Mouse (Mus musculus) testis, adult 2 months (tissue): ENCODE measurements around the gene Fam213a. TPM values are rescaled to one million over a fixed set of nuclear protein-coding genes. Genes with fewer than 3 reads are reported as not detected.

ENCODE experiments used
- H3K27ac ChIP-seq: fragments of 200-500 bp; 2 replicates; pipeline ENCODE4 v1.5.1; 2012; ENCODE audit warnings: low read depth, low read length; ENCODE audit not compliant: control insufficient read depth, insufficient read depth
- H3K27me3 ChIP-seq: fragments of 200-500 bp; 2 replicates; pipeline ENCODE4 v1.6.1; 2012; ENCODE audit warnings: mild to moderate bottlenecking, low read length, moderate library complexity; ENCODE audit not compliant: control insufficient read depth, insufficient read depth
- H3K36me3 ChIP-seq: fragments of 200-500 bp; 2 replicates; pipeline ENCODE4 v1.6.1; 2012; ENCODE audit warnings: mild to moderate bottlenecking, low read length; ENCODE audit not compliant: control insufficient read depth, insufficient read depth
- H3K4me1 ChIP-seq: fragments of 200-500 bp; 2 replicates; pipeline ENCODE4 v1.6.1; 2012; ENCODE audit warnings: low read length; ENCODE audit not compliant: control insufficient read depth, insufficient read depth
- H3K4me3 ChIP-seq: fragments of 200-500 bp; 2 replicates; pipeline ENCODE4 v1.5.1; 2012; ENCODE audit warnings: low read depth, mild to moderate bottlenecking, low read length, moderate library complexity, mixed read lengths; ENCODE audit not compliant: control insufficient read depth
- CTCF ChIP-seq: fragments of 200-500 bp; IDR thresholded peaks from 2 replicates; pipeline ENCODE4 v1.5.1; 2012; ENCODE audit warnings: low read depth, mild to moderate bottlenecking, inconsistent platforms, low read length, moderate library complexity; ENCODE audit not compliant: control insufficient read depth, insufficient read depth, insufficient replicate concordance
- POLR2A ChIP-seq: fragments of 200-500 bp; IDR thresholded peaks from 2 replicates; pipeline ENCODE4 v1.6.1; 2012; ENCODE audit warnings: low read depth, mild to moderate bottlenecking, inconsistent platforms, low read length, moderate library complexity; ENCODE audit not compliant: control insufficient read depth
- polyA plus RNA-seq: library from polyadenylated mRNA; depleted of rRNA; stranded (reverse); fragments of >200 nt; gene quantifications from 2 replicates; pipeline ENCODE4 v1.2.3, GENCODE M21; 2012

Fam213a gene
- polyA plus RNA-seq, 1 experiment = 45.1 TPM

DNA sequence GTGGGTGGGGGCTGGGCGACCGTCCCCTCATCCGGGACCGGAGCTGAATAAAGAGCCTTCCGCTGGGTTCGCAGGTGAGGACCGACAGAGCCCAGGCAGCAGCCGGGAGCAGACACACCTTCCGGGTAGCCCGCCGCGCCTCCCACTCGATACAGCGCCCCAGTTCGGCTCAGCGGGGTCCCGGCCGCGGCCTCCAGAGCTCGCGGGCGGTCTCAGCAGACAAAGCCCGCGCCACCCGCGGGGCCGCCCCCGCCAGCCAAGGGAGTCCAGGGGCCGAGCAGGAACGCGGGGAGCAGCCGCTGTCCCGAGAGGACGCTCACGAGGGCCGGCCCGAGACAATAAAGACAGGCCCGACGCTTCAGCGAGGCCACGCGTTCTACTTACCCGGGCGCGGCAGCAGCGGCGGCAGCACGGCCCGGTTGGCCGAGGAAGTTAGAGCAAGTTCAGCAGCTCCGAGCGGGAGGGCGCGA, 47.2 kb downstream of the Fam213a start, which contains the start of gene Tspan14:
Tspan14 (minus strand) TSS at position 416 of the 470 bp plus-strand sequence.
- H3K4me1 ChIP-seq = peaks cover 11% of the 10 kb centered on the region
- H3K4me3 ChIP-seq = peak within 1 kb of the TSS; percentile 84
- H3K27ac ChIP-seq = peak within 1 kb of the TSS; percentile 65
- no peaks in the 10 kb centered on the region for H3K36me3 ChIP-seq
- H3K27me3 ChIP-seq = no peaks in the 10 kb centered on the region
- TF ChIP-seq POLR2A (peak; percentile 37; the same call in 1 of the 2 replicates), CTCF (no peak)

DNA sequence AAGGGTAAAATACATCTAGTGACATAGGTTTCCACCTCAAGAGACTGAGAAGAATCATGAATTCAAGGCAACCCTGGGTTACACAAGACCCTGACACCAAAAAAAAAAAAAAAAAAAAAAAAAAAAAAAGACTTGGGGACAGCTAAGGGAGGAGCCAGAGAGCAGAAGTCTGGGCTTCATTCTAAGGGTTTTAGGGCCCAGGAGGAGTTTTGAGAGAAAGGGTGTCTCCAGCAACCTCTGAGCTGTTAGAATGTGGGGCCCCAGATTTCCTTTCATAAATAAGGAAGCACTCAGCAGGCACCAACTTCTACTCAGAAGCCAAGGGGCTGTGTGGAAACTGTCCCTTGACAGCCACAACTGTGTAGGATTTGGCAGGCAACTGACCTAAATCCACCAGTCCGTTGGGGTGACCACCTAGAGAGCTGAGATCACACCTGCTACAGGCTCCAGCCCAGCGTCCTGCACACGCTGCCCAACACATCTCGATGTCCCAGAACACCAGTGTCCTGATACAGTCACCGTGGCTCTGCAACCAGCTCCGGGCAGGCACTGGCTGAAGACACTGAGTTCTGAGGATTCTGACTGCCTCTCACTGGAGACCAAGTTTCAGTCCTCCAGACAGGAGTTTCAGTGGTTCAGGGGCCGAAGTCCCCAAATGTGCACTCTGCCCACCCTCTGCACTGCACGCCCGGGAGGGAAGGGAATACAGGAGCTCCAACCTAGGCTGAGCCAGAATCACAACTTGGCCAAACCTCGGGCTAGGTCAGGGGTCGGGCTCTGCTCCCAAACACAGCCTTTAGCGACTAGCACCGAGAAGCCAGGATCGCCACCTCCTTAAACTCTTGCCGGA, 47.9 kb downstream of the Fam213a start:
- Histone ChIP-seq H3K27ac (0 out of 2 replicates have a peak overlapping the region, but pooled peaks have one; percentile 20), H3K4me3 (peak overlapping the region; percentile 81), H3K4me1 (peaks cover 11% of the 10 kb centered on the region), H3K36me3 (no peaks in the 10 kb centered on the region), H3K27me3 (no peaks in the 10 kb centered on the region)
- TF ChIP-seq CTCF (no peak), POLR2A (no peak)

GRCm38 (mm10) chr14:40964881-40965280, 48.7 kb downstream of the Fam213a start:
- H3K4me1 ChIP-seq = peaks cover 11% of the 10 kb centered on the region

DNA sequence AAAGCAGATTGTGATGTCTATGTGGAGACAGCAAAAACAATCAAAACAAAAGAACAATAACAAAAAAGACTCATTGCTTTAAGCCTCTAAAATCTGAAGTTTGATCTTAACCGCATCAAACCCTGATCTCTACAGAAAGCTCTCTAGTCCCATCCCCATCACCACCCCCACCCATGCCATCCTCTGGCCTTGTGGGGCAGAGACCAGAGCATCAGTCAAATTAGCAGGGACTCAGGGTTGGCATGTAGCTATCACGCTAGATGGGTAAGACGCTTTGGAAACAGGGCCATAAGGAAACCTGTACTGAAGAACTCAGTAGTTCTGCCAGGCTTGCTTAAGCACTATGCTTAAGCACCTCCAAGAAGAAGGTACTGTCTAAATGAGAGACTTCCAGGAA, 49.4 kb downstream of the Fam213a start:
- Histone ChIP-seq H3K27ac (no peak overlapping the region), H3K36me3 (no peaks in the 10 kb centered on the region), H3K4me1 (peaks cover 11% of the 10 kb centered on the region), H3K27me3 (no peaks in the 10 kb centered on the region), H3K4me3 (no peak overlapping the region)
- no peak for TF ChIP-seq POLR2A
- no peak for TF ChIP-seq CTCF

More at GRCm38 (mm10) chr14:40964881-40965280, 48.7 kb downstream of the Fam213a start:
- no peak overlapping the region for H3K27ac ChIP-seq
- H3K4me3 ChIP-seq = no peak overlapping the region
- no peak for TF ChIP-seq POLR2A
- TF ChIP-seq CTCF = no peak
- H3K27me3 ChIP-seq = no peaks in the 10 kb centered on the region
- no peaks in the 10 kb centered on the region for H3K36me3 ChIP-seq

DNA sequence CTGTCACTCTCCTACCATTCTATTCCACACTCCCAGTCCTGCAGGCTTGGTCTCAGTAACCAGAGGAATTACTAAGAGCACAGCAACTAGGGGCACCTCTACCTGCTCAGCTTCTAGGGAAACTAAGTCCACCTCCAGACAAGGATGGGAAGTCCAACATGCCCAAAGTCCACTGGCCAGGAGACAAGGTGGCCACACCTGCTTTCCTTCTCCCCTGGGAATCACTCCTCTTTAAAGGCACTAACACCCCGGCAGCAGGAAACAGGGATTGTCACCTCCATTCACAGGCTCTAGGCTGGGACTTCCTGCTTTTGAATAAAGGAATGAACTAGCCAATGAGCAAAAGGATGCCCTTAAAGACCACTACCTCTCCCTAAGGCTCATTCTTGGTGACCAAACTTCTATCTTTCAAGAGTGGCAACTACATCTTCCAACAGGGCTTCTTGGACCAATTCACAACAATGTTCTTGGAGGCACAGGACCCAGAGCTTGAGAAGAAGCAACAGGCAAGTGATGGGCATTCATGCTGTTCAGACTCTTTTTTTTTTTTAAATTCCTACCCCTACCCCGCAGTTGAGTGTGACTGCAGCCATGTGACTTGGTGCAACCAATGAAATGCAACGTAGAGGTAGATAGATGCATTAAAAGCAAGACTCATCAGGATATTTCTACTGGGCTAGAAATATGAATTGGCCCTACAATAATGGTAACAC, 49.9 kb downstream of the Fam213a start:
- Histone ChIP-seq H3K4me3 (no peak overlapping the region), H3K4me1 (peaks cover 11% of the 10 kb centered on the region), H3K27me3 (no peaks in the 10 kb centered on the region), H3K36me3 (no peaks in the 10 kb centered on the region), H3K27ac (no peak overlapping the region)
- TF ChIP-seq CTCF = no peak
- TF ChIP-seq POLR2A = no peak

DNA sequence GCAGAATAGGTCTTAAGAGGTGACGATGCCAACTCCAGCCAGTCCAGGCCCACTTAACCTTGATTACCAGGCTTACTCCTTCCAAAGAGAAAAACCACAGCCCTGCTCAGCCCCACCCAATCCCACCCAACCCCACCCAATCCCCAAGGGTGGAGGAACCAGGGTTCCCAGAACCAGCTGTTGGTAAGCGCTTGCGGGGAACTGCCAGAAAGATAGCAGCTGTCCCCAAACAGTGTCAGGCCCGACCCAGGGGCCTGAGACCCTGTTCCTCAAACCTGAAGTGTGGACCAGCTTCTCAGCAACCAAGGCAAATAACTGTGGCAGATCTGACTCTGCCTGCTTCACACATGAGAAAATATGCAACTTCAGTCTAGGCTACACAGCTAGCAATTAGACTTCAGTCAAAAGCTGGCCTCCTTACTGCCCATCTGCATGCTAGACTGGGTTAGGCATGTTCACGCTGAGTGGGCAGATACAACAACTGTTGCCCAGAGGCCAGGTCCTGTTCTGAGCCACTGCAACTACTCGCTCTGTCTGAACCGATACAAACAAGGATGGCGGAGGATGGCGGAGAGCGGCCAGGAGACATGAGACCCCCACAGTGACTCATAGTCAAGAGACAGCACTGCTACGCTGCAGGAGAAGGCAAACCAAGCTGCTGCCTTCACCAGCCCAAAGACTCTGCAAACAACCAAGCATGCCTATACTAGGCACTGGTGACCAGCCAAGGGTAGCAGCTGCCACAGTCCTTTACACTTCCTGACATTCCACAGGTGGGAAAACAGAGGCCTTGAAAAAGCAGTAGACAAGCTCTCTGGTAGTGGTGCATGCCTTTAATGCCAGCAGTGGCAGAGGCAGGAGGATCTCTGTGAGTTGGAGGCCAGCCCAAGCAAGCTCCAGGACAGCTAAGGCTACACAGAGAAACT, 51.0 kb downstream of the Fam213a start:
- Histone ChIP-seq H3K27me3 (no peaks in the 10 kb centered on the region), H3K36me3 (no peaks in the 10 kb centered on the region), H3K4me3 (no peak overlapping the region), H3K4me1 (peaks cover 12% of the 10 kb centered on the region), H3K27ac (no peak overlapping the region)
- TF ChIP-seq CTCF (no peak), POLR2A (no peak)
